Comparison of ENCODE assay signal across 9 mouse cellular contexts in the genomic region with DNA sequence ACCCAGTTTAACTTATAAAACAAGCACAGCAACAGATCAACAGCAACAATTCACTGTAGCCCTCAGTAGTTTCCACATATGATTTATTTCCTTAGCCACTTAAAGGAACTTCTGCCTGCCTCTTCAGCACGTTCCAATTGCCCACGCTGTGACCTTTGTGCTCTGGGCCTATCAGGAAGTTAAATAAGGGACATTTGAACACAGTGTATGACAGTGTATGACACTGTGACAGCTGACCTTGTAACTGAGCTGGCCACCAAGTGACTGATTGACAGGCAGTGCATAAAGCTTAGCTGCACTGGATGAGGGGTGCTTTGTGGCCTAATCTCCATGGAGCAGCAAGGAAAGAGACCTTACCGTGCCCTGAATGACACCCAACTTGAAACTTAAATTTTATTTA.
DNase-seq lines count a peak whose midpoint lies in the region; ATAC-seq lines count a peak whose summit lies in the region.
"Had no signal": no experiment of that assay in that cellular context is flagged by ENCODE, and none has a peak within 500 bp of the region (broad histone marks: within the 10 kb centered on the region; RNA-seq: fewer than 3 reads in every experiment).

No protein-coding gene starts in this region.

- no peak overlapping the region for H3K4me2 ChIP-seq in kidney, embryonic 14.5 days (replicated peaks; ENCODE audit: low read depth, low read length)
- no peak overlapping the region for H3K4me2 ChIP-seq in embryonic facial prominence, embryonic 15.5 days (replicated peaks)
- no peak overlapping the region for H3K4me2 ChIP-seq in hindbrain, embryonic 13.5 days
- H3K4me2 ChIP-seq in midbrain, embryonic 15.5 days, result no peak overlapping the region

- H3K9ac ChIP-seq in kidney, embryonic 14.5 days (ENCODE audit: low read depth, low read length), result no peak overlapping the region
- H3K9ac ChIP-seq in embryonic facial prominence, embryonic 15.5 days, result no peak overlapping the region
- H3K9ac ChIP-seq in hindbrain, embryonic 13.5 days, result no peak overlapping the region
- no peak overlapping the region; the same call in 1 of the 2 replicates for H3K9ac ChIP-seq in midbrain, embryonic 15.5 days

- H3K9me3 ChIP-seq in kidney, embryonic 14.5 days (ENCODE audit: control insufficient read depth, low read length), result no peaks in the 10 kb centered on the region
- no peaks in the 10 kb centered on the region for H3K9me3 ChIP-seq in embryonic facial prominence, embryonic 15.5 days (replicated peaks)
- no peaks in the 10 kb centered on the region for H3K9me3 ChIP-seq in hindbrain, embryonic 13.5 days
- no peaks in the 10 kb centered on the region for H3K9me3 ChIP-seq in midbrain, embryonic 15.5 days

- H3K27me3 ChIP-seq in kidney, embryonic 14.5 days (ENCODE audit: control insufficient read depth, insufficient read depth, low read length), result no peaks in the 10 kb centered on the region
- no peaks in the 10 kb centered on the region for H3K27me3 ChIP-seq in embryonic facial prominence, embryonic 15.5 days
- no peaks in the 10 kb centered on the region for H3K27me3 ChIP-seq in hindbrain, embryonic 13.5 days
- H3K27me3 ChIP-seq in midbrain, embryonic 15.5 days (replicated peaks), result no peaks in the 10 kb centered on the region

- no peak for DNase-seq in kidney, postnatal 36 days
- no peak for DNase-seq in cerebellum, postnatal 10 days
- no peak for DNase-seq in layer of hippocampus, postnatal 10 days (ENCODE audit: low spot score in 2 of 2)

- no peak for ATAC-seq in kidney, embryonic 14.5 days (ENCODE audit: low FRiP score, low TSS enrichment)
- no peak for ATAC-seq in embryonic facial prominence, embryonic 15.5 days (ENCODE audit: insufficient number of reproducible peaks, low FRiP score, low TSS enrichment, low read depth)
- peak; percentile 10; the same call in 1 of the 2 replicates for ATAC-seq in hindbrain, embryonic 13.5 days (ENCODE audit: low FRiP score)
- no peak for ATAC-seq in midbrain, embryonic 15.5 days (replicated peaks)
- ATAC-seq in cerebellum, adult (ENCODE audit: insufficient number of reproducible peaks, low FRiP score, low TSS enrichment), result no peak

- 59% methylated on average over 3 of the region's 3 CpGs for WGBS in kidney, embryonic 14.5 days
- WGBS in embryonic facial prominence, embryonic 15.5 days, result 69% methylated on average over 3 of the region's 3 CpGs
- 56% methylated on average over 3 of the region's 3 CpGs for WGBS in hindbrain, embryonic 13.5 days
- 53% methylated on average over 3 of the region's 3 CpGs for WGBS in midbrain, embryonic 15.5 days

- H3K36me3 ChIP-seq in kidney, embryonic 14.5 days (ENCODE audit: control insufficient read depth, insufficient read depth, low read length), result no peaks in the 10 kb centered on the region
- H3K36me3 ChIP-seq in embryonic facial prominence, embryonic 15.5 days, result no peaks in the 10 kb centered on the region
- peaks cover 17% of the 10 kb centered on the region for H3K36me3 ChIP-seq in hindbrain, embryonic 13.5 days
- peaks cover 6% of the 10 kb centered on the region for H3K36me3 ChIP-seq in midbrain, embryonic 15.5 days (replicated peaks)
- H3K36me3 ChIP-seq: G1E had no signal

- H3K4me3 ChIP-seq in kidney, embryonic 14.5 days (ENCODE audit: low read length), result no peak overlapping the region
- H3K4me3 ChIP-seq in embryonic facial prominence, embryonic 15.5 days (replicated peaks), result no peak overlapping the region
- H3K4me3 ChIP-seq in hindbrain, embryonic 13.5 days, result no peak overlapping the region
- no peak overlapping the region for H3K4me3 ChIP-seq in midbrain, embryonic 15.5 days

- no peaks in the 10 kb centered on the region for H3K4me1 ChIP-seq in kidney, embryonic 14.5 days (ENCODE audit: control insufficient read depth, insufficient read depth, low read length)
- H3K4me1 ChIP-seq in embryonic facial prominence, embryonic 15.5 days, result peaks cover 9% of the 10 kb centered on the region; the same call in 1 of the 2 replicates
- peaks cover 8% of the 10 kb centered on the region for H3K4me1 ChIP-seq in hindbrain, embryonic 13.5 days (replicated peaks)
- H3K4me1 ChIP-seq in midbrain, embryonic 15.5 days, result peaks cover 12% of the 10 kb centered on the region; the same call in 1 of the 2 replicates

- H3K27ac ChIP-seq in kidney, embryonic 14.5 days (ENCODE audit: low read depth, low read length), result peak overlapping the region; percentile 0; the same call in 1 of the 2 replicates
- 0 out of 2 replicates have a peak overlapping the region, but pooled peaks have one; percentile 65 for H3K27ac ChIP-seq in embryonic facial prominence, embryonic 15.5 days (replicated peaks)
- 0 out of 2 replicates have a peak overlapping the region, but pooled peaks have one; percentile 55 for H3K27ac ChIP-seq in hindbrain, embryonic 13.5 days
- peak overlapping the region; percentile 53 for H3K27ac ChIP-seq in midbrain, embryonic 15.5 days

Comparison
In these comparisons a context has a peak if more than half of its experiments do, and no peak if none do; other contexts are left out.
1. H3K27ac ChIP-seq: peak in every context shown above with its lines; median percentile 65 in embryonic facial prominence, embryonic 15.5 days; 55 in hindbrain, embryonic 13.5 days; 53 in midbrain, embryonic 15.5 days; 0 in kidney, embryonic 14.5 days.